Mouse (Mus musculus): ENCODE data around the gene Fndc3c1.
"Not testable (repeated sequence)": the region's sequence is repeated elsewhere in the genome, so short reads cannot be mapped to it uniquely, and the experiment has no call there.

The Fndc3c1 gene

GRCm38 (mm10) chrX:106485101-106485651 lies at the start of gene Fndc3c1:
Gene Fndc3c1, minus strand, starts transcription at chrX:106485401.
- DNase-seq = no peak

- DNase-seq = no peak
Observed at GRCm38 (mm10) chrX:106486451-106486850, 1.2 kb upstream of the Fndc3c1 start.

- DNase-seq = no peak
Observed at GRCm38 (mm10) chrX:106485671-106486070, 470 bp upstream of the Fndc3c1 start.

- not testable (repeated sequence) for DNase-seq
Observed at GRCm38 (mm10) chrX:106479891-106480290, 5.3 kb downstream of the Fndc3c1 start.

GRCm38 (mm10) chrX:106385304-106385703 lies 99.9 kb downstream of the Fndc3c1 start:
- DNase-seq = no peak

- DNase-seq = no peak
Observed at GRCm38 (mm10) chrX:106380608-106381007, 104.6 kb downstream of the Fndc3c1 start.

All from kidney, adult 11 months (tissue).